Mouse (Mus musculus): ENCODE data around the gene Nap1l4.

The Nap1l4 gene

DNA sequence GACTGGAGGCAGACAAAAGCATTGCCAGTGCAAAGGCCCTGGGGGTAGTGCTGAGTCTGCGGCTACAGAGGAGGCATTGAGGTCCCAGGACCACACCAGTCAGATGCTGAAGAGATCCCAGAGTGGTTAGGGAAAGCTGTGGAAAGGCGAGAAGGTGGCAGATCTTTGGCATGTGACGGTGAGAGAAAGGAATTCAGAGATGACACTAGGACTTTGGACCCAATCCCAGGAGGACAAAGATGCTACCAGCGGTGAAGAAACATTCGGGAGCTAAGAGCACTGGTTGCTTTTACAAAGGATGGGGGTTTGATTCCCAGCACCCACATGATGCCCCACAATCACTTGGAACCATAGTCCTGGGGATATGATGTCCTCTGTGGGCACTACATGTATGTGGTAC, 71.1 kb downstream of the Nap1l4 start:
- DNase-seq (ENCODE audit: low read depth, low spot score): no peak

- DNase-seq (ENCODE audit: low read depth, low spot score): no peak
Observed at GRCm38 (mm10) chr7:143476702-143477335, 72.1 kb downstream of the Nap1l4 start.

DNA sequence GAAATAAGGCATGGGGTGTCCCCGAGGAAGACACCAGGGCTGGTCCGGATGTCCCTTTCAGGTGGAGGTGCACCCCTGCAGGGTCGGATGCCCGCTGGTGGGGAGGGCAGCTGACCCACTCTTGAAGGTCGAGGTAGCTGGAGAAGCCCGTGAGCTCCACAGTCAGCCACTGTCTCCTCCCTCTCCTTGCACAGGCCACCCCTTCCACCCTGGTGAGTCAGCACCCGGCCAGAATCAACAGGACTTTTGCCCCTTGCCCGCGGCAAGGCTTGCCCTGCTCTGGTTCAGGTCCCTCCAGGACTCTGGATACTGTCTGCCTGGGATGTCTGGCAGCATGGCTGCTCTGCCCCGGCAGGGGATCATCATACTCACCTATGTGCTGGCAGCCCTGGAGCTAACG, 73.0 kb downstream of the Nap1l4 start:
- DNase-seq (ENCODE audit: low read depth, low spot score): no peak

DNA sequence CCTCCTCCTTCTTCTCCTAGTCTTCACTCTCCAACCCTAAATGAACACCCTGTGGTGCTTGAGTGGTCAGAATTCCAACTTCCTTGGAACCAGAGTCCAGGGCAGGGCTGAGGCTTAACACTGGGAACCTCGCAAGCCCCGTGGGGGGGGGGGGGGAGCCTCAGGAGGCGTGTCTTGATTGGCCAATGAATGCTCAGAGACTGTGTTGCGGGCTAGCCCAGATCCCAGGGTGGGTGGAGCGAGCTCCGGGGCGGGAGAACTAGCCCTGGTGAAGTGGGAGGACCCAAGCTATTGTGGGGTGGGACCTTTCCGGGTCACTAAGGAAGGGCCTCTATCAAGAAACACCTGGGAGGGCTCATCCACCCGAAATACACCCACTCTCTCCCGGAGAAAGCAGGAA, 74.1 kb downstream of the Nap1l4 start:
- DNase-seq (ENCODE audit: low read depth, low spot score): no peak

- DNase-seq (ENCODE audit: low read depth, low spot score): no peak
Observed at GRCm38 (mm10) chr7:143473347-143474101, 75.4 kb downstream of the Nap1l4 start, which contains the start of gene Slc22a18. Gene Slc22a18 (plus strand): TSS chr7:143473736.

DNA sequence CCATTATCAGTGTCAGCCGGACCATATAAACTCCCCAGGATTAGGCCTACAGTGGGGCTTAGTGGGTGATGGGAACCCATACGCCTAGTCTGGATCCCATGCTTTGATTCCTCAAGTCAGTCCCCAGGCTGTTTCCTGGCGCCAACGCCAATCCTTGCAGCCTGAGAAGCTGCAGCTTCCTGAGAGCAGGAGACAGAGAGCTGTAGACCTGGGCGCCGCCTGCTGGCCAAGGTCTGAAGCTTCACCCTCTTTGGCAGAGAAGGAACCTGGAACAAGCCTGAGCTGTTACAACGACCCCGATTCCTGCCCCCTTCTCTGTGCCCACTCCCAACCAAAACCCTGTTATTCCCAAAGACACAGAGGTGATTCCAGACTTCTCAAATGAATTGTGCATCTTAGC, 79.0 kb downstream of the Nap1l4 start:
- no peak for DNase-seq (ENCODE audit: low read depth, low spot score)

- no peak for DNase-seq (ENCODE audit: low read depth, low spot score)
Observed at GRCm38 (mm10) chr7:143467714-143468113, 81.2 kb downstream of the Nap1l4 start.

GRCm38 (mm10) chr7:143466099-143466677, 82.7 kb downstream of the Nap1l4 start:
- DNase-seq (ENCODE audit: low read depth, low spot score): no peak

DNA sequence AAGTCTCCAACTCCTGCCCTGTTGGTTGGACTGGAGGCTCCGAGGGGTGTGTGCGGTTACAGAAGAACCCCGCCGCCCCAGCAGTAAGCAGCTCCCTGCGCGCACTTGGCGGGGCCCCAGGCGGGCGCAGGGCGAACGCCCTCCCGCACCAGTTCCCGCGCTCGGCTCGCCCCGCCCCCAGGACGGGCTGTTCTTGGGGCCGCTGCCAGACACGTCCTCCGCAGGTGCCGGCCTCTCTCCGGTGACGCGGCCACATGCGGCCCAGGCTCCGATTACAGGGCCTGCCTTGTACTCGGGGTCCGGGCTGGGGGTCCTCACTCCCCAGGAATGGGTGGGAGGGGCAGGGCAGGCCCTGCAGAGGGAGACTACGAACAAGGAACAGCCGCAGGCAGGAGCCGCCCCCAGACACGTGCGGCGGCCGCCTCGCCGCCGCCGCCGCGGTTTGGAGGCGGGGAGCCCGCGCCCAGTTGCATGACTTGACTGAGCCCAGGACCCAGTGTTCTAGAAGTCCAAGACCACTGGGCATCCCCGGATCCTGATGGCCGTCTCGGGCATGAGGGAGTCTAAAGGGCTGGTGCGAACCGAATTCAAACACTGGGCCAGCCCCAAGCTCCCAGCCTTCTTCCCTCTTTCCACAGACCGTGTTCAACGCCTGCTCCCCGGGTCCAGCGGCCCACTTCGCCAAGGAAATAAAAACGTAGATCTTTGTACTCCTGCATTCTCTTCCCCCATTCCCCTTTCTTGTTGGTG, 83.9 kb downstream of the Nap1l4 start:
- no peak for DNase-seq (ENCODE audit: low read depth, low spot score)

- DNase-seq (ENCODE audit: low read depth, low spot score): no peak
Observed at GRCm38 (mm10) chr7:143463865-143464415, 85.0 kb downstream of the Nap1l4 start.
